Mouse (Mus musculus) urinary bladder, postnatal 25 days (tissue): ENCODE data around the gene Med10.
A peak's percentile ranks its signal among the peaks of the same experiment; 100 is the strongest.

ENCODE experiments used
- DNase-seq: peaks from one replicate; pipeline ENCODE4 v3.0.0; 2022; ENCODE audit warnings: low spot score

Gene Med10

DNA sequence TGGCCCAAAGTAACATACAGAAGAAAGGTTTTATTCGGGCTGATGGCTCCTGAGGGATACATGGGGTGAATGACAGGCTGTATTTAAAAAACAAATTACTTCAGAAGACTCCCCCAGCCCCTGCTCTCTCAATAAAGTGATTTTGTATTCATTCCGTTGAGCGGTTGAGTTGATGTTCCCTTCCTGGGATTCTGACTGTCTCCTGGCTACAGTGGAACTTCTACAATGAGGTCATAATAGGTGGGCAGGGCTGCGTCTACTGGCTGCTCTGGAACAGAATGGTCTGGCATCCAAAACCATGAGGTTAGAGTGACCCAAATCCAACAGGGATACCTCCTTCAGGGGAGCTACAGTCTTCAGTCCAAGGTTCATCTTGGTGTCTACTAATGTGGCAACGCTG, at the start of gene Med10:
Med10 (plus strand) TSS at position 301 of the 400 bp plus-strand sequence.
- DNase-seq: no peak

DNA sequence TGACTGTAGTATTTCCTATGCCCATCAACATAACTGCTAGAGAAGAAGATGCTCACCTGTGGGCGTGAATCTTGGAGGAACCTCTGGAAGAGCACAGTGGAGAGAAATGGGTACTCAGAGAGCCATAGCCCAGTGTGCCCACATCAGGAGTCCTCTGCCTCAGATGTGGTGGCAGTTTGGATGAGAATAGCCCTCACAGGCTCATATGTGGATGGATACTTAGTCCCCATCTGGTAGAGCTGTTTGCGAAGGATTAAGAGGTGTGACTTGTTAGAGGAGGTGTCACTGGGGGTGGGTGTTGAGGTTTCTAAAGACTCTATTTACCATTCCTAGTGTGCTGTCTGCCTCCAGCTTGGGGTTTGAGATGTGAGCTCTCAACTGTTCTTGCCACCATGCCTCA, 49.3 kb upstream of the Med10 start:
- no peak for DNase-seq

DNA sequence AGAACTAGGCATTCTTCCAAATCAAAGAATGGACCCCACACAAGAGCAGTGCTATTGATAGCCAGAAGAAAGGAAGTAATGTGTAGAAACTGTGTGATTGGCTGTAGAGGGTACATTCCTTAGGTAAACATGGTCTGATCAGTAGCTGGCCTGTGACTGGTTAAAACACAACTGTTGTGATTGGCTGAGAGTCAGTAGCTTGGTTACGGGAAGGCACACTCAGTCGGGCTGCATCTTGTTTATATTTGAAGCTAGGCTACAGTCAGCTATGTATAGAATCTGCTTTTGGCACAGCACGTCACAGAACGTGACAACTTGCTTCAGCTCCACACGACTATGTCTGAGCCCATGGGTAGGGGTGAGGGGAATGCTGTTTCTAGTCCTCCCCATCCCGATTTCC, 43.2 kb upstream of the Med10 start:
- no peak for DNase-seq

DNA sequence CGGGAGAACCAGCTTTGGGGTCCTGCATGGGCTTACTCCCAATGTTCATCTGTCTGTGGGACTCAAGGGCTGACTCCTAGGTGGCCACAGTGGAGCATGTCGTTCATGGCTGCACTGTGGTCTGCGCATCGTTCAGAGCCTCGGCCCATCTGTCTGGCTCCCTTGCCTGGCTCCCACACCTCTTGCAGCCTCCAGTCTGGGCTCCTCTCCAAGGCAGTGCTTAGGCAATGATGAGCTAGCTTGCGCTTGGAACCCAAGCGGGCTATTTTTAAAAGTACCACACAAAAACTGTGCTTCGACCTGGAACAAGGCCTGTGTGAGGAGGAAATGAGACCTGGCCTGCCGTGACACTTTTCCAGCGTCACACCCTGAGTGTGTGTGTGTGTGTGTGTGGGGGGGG, 40.8 kb upstream of the Med10 start:
- DNase-seq: peak; percentile 3

DNA sequence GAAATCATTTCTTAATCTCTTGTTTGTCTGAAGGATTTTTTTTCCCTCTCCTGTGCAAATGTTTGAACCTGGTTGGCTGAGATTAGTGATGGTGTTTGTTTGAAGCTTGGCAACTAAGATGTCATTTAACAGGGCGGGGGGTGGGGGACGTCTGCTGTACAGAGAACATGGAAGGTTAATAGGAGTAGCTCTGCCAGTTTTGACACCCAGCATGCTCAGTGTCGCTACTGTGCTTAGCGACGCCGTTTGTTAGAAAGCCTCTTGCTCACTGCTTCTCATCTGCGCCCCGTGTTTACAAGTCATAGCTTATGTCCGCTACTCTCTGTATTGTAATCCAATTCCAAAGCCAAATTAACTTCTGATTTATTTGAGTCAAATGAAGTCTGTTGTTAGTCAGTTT, 37.5 kb upstream of the Med10 start:
- DNase-seq: no peak

DNA sequence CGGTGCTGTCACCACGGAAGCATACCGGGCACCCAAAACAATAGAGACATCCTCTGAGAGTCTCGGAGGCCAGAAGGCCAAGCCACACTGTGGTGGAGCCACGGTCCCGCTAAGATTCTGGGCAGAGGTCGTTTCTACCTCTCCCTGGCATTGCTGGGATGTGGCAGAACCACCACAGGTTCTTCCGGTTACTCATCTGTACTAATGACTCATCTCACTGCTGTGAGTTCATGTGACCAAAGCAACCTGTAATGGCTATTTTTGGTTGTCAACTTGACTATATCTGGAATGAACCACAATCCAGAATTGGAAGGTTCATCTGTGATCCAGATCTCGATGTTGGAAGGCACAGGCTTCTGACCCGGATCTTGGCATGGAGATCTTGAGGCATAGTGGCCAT, 34.0 kb upstream of the Med10 start:
- no peak for DNase-seq

DNA sequence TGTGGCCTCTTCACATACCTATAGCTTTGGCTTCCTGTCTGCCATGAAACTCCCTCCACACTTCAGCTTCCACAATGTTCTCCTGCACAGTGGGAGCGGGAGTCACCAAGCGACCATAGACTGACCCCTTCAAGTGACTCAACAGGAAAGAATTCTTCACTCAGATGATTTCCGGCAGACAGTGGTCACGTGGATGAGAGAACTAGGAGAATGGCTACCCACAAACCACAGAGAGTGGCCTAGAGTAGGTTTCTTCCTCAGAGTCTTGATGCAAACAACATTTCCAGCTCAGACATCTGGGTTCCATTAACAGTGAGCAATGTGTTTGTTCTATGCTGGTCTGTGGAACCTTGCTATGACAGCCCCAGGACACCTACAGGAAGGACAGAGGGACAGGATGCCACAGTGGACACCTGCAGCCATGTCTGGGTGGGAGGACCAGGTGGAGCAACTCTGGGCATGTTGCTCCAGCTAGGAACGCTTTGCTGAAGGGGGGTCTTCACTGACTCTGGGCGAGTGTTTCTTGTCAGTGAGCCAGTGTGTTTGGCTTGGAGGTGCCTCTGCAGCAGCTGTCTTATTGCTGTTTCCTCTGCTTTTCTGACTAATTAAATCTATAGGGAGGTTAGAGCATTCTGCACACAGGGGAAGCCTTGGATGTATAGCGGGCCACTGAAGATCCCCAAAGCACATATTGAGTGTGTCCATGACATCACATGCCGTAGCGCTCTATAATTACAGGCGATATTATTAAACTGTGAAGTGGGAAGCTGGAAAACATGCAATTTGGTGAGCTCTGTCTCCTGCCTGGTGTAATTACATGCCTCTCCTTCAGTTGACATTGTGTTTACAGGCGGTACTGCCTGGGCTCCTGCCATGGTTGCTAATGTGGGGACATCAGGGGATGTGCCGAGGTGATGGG, 31.4 kb upstream of the Med10 start:
- no peak for DNase-seq

DNA sequence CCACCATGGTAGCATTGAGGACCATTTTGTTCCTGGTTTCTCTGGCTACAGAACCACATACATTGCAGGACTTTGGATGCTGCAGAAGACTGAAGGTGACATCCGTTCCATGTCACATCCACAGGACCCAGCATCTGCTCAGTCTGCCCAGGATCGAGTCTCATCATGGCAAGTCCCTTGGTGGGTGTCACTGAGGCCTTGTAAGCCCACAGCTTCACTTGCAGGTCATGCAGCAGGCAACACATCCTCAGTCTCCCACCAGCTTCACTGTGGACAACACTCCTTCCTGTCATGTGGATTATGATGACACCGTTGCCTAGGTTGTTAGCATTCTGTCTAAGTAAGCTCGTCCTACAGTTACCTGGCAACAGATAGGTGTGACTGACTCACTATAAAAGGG, 29.8 kb upstream of the Med10 start:
- DNase-seq: no peak

DNA sequence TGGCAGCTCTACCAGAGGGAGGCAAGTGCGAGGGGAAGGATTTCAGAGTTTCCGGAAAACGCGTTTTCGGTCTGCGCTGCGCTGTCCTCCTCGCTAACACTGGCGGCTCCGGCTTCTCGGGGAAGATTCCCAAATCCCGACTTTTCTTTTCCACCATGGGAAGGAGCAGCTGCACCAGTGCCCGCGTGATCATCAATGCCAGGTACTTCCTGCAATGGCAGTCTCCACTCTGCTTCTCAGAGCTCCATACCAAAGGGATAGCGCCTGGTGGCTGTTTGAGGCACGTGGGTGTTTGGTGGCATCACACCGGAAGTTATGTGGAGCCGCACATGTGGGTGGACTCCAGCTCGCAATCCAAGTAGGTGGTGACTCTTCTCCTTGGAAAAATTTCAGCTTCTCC, 24.0 kb upstream of the Med10 start:
- no peak for DNase-seq

DNA sequence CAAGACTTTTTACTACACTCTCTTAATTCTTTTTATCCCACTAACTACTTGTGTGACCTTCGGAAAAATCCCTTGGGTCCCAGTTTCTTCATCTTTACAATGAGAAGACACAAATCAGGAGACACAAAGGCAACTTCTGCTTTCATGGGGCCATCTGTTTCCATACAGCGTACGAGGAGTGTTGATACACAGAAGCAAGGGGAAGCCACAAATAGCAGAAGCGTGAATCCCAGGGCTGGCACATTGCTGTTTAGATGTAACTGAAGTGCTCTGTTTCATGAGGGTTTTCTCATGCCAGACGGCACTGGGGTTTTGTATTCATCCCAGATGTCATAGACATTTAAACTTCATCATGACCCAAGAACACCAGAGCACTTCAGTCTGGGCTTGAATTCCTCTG, 13.5 kb upstream of the Med10 start:
- no peak for DNase-seq

DNA sequence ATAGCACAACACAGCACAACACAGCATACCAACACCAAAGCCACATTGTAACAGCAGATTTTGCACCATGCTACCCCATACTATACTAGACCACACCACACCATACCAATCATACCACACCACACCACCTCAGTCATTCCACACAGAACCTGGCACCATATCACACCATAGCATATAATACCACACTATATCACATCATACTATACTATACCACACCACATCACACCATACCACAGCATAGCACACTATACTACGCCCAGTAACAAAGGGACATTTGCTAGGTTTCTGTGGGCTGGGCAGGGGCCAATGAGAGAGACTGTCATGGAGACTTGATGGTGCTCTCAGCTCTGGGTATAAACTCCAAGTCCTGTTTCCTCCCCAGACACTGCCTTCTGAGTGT, 10.4 kb upstream of the Med10 start:
- no peak for DNase-seq

DNA sequence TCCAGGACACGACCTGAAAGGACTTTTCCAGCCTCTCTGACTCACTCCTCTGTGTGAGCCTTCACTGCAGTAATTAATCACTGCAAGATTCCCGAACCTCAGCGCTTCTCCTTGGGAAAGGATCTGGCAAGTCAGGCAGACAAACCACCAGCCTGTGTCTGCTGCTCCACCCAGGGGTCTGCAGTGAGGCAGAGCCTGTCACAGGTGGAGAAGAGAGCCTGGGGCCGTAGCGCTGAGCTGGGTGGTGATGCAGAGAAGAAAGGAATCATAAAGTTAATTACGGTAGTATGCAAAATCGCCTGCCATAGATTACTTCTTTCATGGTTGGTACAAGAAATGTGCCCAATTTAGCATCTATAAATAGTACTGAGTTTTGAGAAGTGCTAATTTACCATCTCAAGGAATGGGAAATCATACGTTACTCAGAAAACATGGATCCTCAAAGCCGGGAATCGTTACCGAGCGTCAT, 9.6 kb upstream of the Med10 start:
- DNase-seq: no peak

DNA sequence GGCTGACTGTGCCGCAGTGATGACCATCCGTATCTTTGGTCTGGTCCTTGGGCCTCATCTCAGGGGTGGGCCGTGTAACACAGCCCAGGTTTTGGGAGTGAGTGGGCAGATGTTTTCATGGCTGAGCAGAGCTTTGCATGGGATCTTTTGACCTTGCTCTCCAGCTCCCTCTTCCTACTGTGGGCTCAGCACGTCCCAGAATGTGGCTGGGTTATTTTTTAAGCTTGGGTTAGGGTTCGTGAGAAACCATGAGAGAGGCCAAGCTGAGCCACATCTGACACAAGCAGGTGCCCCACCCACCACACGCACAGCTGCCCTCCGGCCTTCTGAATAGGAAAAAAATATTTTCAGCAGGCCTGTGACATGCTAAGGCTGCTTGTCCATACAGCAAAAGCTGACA, 7.4 kb upstream of the Med10 start:
- no peak for DNase-seq

DNA sequence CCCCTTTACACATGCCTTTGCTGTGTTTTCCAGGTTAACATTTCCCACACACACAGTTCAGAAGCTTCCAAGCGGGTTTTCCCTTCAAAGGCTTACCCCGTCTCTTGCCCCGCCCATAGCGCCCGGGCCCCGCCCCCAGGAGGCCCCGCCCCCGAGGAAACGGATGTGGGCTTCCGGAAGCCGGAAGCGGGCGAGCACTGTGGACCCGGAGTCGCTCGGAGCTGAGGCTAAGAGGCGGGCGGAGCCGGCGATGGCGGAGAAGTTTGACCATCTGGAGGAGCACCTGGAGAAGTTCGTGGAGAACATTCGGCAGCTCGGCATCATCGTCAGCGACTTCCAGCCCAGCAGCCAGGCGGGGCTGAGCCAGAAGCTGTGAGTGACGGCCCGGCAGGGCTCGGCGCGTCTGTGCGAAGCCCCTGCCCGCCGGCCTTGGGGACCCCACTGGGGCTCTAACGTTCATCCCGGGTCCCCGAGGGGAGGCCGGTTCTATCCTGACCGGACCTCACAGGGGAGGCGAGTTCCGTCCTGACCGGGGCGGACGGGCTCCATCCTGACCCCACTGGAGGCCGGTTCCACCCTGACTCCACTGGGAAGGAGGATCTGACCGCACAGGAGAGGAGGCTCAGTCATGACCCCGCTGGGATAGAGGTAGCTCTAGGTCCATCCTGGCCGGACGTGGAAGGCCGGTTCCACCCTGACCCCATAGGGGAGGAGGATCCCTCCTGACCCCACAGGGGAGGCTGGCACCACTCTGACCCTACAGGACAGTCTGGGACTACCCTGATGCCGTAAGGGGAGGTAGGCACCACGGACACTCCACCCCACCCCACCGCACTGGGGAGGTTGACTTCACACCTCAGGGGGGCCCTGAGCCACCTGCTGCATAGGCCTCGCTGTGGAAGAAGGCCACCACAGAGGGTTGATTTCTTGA, 7.8 kb downstream of the Med10 start:
- DNase-seq: peak; percentile 86

DNA sequence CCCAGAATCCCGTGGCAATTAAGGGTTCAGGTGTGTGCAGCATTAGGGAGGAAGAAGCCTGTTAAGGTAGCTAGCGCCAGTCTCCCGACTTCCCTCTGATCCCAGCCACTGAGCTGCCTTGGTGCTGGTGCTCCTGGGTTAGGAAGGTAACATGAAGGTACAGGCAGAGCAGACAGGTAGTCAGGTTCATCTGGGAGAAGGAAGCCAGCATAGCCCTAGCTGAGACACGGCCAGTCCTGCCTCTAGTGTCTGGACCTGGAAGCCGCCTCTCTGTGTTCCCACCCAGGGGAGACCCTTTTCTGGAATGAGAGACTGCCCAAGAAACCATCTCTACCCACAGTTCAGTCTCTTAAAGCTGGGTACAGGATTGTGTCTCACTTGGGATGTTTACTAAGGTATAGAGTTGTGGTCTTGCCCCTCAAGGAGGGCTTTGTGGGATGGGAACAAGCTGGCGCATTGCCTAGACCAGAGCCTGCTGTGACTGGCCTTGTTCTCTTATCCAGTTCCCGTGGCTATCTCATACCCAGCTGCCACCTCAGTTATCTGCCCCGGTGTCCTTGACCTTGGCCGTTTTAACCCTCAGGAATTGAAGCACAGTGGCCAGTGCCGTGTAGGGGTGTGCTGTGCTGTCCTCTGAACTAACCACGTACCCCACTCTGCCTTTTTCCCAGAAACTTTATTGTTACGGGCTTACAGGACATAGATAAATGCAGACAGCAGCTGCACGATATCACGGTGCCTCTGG, 8.9 kb downstream of the Med10 start:
- DNase-seq: no peak

DNA sequence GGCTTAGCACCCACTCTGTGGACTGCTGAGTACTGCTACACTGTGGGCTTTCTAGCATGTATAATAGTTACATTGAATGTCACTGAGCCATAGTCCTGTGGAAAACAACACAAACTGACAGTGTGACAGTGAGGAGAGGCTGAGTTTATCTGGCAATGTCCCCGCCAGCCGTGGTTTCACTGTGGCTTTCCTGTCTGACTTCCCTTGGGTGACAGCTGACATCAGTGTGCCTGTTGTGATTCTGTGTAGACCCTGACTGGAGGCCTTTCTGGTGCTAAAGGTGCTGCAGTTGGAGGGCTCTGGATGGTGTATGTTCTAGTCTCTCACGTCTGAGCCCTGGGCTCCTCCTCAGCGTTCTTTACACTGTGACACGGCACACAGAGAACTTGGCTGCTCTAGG, 11.7 kb downstream of the Med10 start:
- no peak for DNase-seq

DNA sequence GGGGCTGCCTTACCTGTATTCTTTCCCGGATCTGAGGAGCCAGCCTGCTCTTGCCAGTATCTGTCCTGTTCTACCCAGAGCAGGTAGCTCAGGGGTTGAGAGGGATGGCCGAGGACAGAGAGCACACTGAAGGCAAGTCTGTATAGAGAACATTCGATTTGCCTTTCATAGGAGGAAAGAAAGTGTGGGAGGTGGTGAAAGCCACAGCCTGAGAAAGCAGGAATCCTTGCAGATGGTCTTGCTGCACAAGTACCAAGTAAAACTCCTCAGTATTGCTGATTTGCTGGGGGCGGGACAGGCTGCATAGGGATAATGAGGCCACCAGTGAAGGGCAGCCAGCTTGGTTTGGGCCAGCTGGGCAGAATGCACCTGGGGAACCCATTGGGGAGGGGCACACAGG, 16.1 kb downstream of the Med10 start:
- DNase-seq: no peak

DNA sequence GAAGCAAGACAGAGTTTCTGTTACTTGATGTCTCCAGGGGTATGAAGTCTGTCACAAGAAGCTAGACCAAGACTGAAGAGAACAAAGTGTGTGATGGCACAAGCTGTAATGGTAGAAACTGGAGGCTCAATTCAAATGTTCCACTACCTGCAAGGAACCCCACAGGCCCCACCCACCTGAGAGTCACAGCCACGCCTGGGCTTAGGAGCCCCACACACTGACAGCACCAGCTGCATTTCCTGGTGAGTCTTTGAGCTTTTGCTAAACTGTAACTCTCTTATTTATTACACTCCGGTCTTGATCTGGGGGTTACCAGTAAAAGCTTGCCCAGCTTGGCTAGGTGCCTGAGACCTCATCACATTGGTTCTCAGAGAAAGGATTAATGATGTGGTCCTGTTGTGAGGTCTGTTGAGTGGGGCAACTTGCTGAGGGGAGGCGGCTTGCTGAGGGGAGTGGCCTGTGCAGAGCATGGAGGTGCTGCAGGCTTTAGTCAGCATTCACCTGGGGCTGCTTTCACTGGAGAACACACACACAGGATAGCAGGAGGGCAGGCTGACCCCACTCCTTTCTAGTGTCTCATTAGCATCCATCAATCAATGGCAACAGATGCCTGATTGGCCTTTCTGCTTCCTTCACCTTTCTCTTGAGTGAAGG, 19.1 kb downstream of the Med10 start:
- DNase-seq: no peak

DNA sequence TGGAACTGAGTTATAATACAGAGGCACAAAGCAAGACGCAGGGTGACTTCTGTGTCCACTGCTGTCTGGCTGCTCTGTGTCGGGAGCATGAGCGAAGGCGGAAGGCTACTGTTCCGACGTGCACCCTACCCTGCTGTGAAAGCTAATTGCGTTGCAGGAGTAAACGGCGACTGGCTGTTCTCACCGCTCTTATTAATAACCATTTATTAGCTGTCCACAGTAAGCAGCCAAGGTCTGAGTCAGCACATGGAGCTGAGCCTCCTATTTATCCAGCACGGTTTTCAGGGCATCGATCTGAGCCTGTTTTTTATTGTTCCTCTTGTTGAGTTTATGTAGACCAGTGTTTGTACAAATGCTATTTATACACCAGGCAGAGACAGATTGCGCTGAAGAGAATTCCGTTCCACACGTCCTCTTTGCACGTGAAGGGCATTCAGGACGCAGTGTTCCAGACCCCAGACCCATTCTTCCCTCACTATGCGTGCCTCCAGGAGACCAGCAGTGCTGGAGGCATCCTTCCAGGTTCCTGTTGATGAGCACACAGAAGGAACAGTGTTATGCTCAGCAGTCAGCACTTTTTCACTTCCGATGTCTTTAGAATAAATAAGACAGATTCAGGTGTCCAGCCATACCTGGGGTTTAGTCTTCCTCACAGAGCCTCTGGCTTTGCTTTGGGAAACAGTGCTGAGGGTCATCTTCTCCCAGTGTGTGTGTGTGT, 21.9 kb downstream of the Med10 start:
- no peak for DNase-seq

DNA sequence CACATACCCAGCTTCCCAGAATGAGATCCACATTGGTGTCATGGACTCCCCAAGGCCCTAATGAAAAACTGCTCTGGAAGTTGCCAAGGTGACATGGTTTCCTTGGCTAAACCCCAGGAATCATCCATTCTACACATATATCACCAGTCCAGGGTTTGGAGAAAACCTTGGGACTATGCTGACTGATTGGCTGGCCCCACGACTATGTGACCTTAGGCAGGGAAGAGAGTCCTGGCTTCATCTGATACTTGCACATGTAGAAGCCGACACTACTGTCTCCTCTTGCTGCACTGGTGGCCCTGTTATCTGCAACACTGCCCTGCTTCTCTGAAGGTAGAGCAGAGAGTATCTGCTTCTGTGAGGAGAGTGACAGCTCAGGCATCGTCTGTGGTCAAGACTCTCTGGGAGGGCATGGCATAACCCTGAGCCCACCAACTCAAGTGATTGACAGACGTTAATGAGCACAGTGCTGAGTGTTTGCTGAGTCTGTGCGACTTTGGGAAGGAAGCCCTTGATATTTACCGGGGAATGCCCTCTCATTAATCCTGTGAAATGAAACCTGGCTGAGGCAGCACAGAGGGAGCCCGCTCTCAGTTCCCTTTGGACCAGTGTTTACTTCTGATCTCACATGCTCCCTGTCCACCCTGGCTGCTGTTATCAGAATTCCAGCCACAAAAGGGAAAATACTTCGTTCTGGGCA, 23.4 kb downstream of the Med10 start:
- no peak for DNase-seq
